ENCODE assay signal across 15 mouse cellular contexts in genomic region chr17:3349331-3349730, GRCm38 (mm10).
"Had no signal": no experiment of that assay in that cellular context is flagged by ENCODE, and none has a peak within 500 bp of the region (broad histone marks: within the 10 kb centered on the region; RNA-seq: fewer than 3 reads in every experiment).

No protein-coding gene starts in this region.

- H3K4me3 ChIP-seq: liver, embryonic 15.5 days; lung, embryonic 15.5 days; midbrain, embryonic 10.5 days; midbrain, embryonic 13.5 days; neural tube, embryonic 12.5 days; stomach, embryonic 15.5 days had no signal

- H3K36me3 ChIP-seq: liver, embryonic 15.5 days; lung, embryonic 15.5 days; midbrain, embryonic 10.5 days; midbrain, embryonic 13.5 days; neural tube, embryonic 12.5 days; stomach, embryonic 15.5 days had no signal

- H3K27ac ChIP-seq: liver, embryonic 15.5 days; lung, embryonic 15.5 days; midbrain, embryonic 10.5 days; midbrain, embryonic 13.5 days; neural tube, embryonic 12.5 days; stomach, embryonic 15.5 days; stomach, postnatal 0 days had no signal

- ATAC-seq: liver, postnatal 0 days; midbrain, embryonic 13.5 days; midbrain, embryonic 16.5 days had no signal

- H3K9ac ChIP-seq: liver, embryonic 15.5 days; liver, postnatal 0 days; lung, embryonic 15.5 days; midbrain, embryonic 13.5 days; neural tube, embryonic 12.5 days; stomach, embryonic 15.5 days had no signal

- H3K4me1 ChIP-seq: liver, embryonic 15.5 days had no signal

- H3K4me2 ChIP-seq: liver, embryonic 15.5 days; lung, embryonic 15.5 days; midbrain, embryonic 13.5 days; neural tube, embryonic 12.5 days; stomach, embryonic 15.5 days had no signal

- H3K27me3 ChIP-seq: liver, embryonic 15.5 days; lung, embryonic 15.5 days; midbrain, embryonic 13.5 days; neural tube, embryonic 12.5 days; stomach, embryonic 15.5 days had no signal

- DNase-seq: lung, adult 2 months; lung, postnatal 14 days; right cerebral cortex, postnatal 14 days; thymus, adult 2 months; thymus, postnatal 25 days; thymus, postnatal 4 days had no signal

- H3K9me3 ChIP-seq: liver, embryonic 15.5 days; lung, embryonic 15.5 days; midbrain, embryonic 10.5 days; midbrain, embryonic 13.5 days; neural tube, embryonic 12.5 days; stomach, embryonic 15.5 days had no signal
